Mouse (Mus musculus): ENCODE data around the gene Nr1d1. TPM values are rescaled to one million over a fixed set of nuclear protein-coding genes. Genes with fewer than 3 reads are reported as not detected.

Gene Nr1d1
- total RNA-seq, 2 experiments from 2014 or later, result 31.9 TPM

DNA sequence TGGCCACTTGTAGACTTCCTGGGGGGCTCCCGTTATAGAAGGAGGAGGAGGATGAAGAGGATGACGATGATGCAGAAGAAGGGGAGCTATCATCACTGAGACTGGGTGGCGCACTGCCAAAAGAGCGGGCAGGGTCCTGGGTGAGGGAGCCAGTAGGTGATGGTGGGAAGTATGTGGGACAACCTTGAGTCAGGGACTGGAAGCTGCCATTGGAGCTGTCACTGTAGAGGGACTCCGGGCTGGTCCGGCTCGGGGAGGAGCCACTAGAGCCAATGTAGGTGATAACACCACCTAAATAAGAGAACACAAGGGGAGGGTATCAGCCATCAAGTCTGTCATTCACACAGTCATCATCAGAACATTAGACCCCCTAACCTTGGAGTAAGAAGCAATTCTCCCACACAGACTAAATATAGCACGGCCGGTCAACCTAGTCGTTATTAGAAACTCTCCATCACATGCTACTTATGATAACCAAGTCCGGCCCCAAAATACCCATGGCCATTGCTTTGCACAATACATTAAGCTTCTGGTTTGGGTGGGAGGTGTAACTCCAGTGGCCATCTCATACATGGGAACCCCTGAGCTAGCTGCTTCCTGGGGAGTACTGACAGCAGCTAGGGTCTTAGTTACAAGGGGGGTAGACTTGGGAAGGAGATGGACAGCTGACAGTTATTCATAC, 3.1 kb downstream of the Nr1d1 start:
- intact Hi-C loops (cut with DNase I), result no loop called here
- DNase-seq, result no peak

DNA sequence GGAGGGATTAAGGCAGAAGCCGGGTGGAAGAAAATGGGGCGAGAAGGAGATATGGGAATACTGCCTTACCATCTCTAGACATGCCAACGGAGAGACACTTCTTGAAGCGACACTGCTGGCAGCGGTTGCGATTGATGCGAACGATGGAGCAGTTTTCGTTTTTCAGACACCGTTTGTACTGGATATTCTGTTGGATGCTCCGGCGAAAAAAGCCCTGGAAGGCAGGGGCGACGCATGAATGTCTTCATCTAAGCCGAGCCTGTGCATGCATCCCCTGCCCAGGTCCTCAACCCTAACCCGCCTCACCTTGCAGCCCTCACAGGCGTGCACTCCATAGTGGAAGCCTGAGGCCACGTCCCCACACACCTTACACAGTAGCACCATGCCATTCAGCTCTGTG, 4.0 kb downstream of the Nr1d1 start:
- intact Hi-C loops (cut with DNase I), result no loop called here
- DNase-seq, result no peak

- DNase-seq, result no peak
- intact Hi-C loops (cut with DNase I), result no loop called here
These were observed 4.8 kb downstream of the Nr1d1 start for GRCm38 (mm10) chr11:98770096-98770975.

- DNase-seq, result no peak
- intact Hi-C loops (cut with DNase I), result no loop called here
These were observed 5.9 kb downstream of the Nr1d1 start for GRCm38 (mm10) chr11:98769007-98769954.

GRCm38 (mm10) chr11:98768127-98769006, 6.8 kb downstream of the Nr1d1 start:
- no peak for DNase-seq
- intact Hi-C loops (cut with DNase I), result no loop called here

GRCm38 (mm10) chr11:98767713-98768112, 7.4 kb downstream of the Nr1d1 start:
- intact Hi-C loops (cut with DNase I), result no loop called here
- DNase-seq, result peak; percentile 52

- DNase-seq, result peak; percentile 77
- intact Hi-C loops (cut with DNase I), result no loop called here
These were observed 7.9 kb downstream of the Nr1d1 start for GRCm38 (mm10) chr11:98767276-98767675.

DNA sequence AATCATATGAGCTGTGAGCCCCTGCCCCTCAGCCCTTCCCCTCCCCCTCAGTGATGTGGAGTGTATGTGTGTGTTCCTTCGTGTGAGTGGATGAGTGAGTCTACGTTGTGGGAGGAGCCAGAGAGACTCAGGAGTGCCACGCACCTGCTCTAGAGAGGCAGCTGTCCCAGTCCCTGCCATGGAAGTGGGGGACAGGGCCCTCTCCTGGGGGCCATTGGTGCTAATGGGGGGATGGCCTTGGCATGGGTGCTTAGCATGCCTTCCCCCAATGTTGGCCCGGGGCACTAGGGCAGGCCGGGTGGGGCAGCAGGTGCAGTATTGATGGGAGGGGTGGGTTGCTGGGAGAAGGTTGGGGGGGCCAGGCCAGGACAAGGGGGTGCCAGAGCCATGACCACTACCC, 8.3 kb downstream of the Nr1d1 start:
- DNase-seq, result no peak

GRCm38 (mm10) chr11:98766346-98766745, 8.8 kb downstream of the Nr1d1 start:
- intact Hi-C loops (cut with DNase I), result no loop called here
- no peak for DNase-seq

More for the DNA sequence above, 8.3 kb downstream of the Nr1d1 start:
- intact Hi-C loops (cut with DNase I), result no loop called here

GRCm38 (mm10) chr11:98765421-98766309, 9.5 kb downstream of the Nr1d1 start:
- intact Hi-C loops (cut with DNase I), result no loop called here
- peak; percentile 64 for DNase-seq

DNA sequence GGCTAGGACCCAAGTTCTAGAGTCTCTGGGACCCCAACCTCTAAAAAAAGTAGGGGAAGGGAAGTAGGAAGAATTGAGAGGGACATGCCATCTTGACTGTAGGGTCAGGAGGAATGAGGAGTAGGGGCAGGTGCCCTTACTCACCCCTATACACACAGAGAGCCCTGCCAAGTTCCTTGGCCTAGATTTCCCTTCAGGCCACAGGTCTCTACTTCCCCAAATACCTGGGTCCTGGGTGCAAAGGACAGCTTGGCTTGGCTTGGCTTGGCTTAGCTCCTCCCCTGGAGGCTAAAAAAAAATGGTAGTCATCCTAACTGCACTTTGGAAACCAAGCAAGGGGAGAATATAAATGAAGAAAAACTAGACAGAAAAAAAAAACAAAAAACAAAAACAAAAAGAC, 10.4 kb downstream of the Nr1d1 start:
- intact Hi-C loops (cut with DNase I), result no loop called here
- DNase-seq, result no peak

- DNase-seq, result no peak
- intact Hi-C loops (cut with DNase I), result no loop called here
These were observed 11.0 kb downstream of the Nr1d1 start for GRCm38 (mm10) chr11:98764091-98764490.

DNA sequence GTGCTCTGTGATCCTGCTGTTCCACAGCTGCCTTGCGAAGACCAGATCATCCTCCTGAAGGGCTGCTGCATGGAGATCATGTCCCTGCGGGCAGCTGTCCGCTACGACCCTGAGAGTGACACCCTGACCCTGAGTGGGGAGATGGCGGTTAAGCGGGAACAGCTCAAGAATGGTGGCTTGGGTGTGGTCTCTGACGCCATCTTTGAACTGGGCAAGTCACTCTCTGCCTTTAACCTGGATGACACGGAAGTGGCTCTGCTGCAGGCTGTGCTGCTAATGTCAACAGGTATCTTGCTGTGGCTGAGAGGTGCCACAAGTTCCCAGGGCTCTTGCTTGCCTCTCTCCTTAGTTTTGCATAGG, 11.7 kb downstream of the Nr1d1 start:
- intact Hi-C loops (cut with DNase I), result no loop called here

DNA sequence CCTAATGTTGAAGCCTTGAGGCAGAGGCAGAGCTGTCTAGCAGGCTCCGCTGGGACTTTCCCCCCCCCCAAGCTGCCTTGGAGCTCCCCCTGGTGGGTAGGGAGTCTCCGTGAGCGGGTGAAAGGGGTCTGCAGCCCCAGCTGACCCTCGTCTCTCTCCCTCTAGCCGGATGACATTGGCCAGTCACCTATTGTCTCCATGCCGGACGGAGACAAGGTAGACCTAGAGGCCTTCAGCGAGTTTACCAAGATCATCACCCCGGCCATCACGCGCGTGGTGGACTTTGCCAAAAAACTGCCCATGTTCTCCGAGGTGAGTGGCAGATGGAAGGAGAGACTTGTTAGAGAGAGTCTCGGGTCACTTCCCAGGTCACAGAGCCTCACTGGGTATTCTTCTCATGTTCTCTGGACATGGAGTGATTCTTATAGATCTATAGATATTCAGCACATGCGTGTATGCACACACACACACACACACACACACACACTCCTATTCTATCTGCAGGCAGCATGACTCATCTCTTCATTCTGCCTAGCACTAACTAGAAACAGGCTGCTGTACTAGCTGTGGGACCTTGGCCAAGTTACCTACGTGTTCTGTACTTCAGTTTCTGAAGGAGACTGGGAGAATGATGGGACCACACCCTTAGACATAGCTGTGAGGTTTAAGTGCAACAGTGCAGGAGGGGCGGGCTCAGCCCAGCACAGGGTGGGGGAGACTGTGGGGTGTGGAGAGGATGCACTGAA, 12.2 kb downstream of the Nr1d1 start:
- DNase-seq, result no peak
- intact Hi-C loops (cut with DNase I), result no loop called here

More for the DNA sequence above, 11.7 kb downstream of the Nr1d1 start:
- no peak for DNase-seq

GRCm38 (mm10) chr11:98761939-98762338, 13.2 kb downstream of the Nr1d1 start:
- DNase-seq, result no peak
- intact Hi-C loops (cut with DNase I), result no loop called here

DNA sequence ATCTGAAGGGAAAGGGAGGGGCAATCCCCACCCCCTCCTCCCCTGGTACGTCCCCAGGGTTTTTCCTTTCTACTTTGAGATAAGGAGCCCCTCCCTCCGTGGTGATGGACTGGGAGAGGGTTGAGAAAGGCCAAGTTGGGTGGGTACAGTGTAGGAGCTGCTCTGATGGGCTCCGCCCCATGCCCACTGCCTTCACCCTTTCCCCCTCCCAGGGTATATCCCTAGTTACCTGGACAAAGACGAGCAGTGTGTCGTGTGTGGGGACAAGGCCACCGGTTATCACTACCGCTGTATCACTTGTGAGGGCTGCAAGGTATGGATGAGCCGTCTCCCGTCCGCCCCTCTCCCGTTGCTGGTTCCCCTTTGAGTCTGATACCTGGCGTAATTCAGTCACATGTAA, 18.4 kb downstream of the Nr1d1 start:
- no peak for DNase-seq
- intact Hi-C loops (cut with DNase I), result no loop called here

GRCm38 (mm10) chr11:98755726-98756380, 19.3 kb downstream of the Nr1d1 start:
- DNase-seq, result no peak
- intact Hi-C loops (cut with DNase I), result no loop called here

All from left cerebral cortex, postnatal 4 days (tissue).